Mouse (Mus musculus) ES-Bruce4 (cell line): ENCODE results near the gene Tcp11l1.

ENCODE experiments used
- CTCF ChIP-seq: IDR thresholded peaks from one replicate; pipeline ENCODE4 v1.8.1; 2011; ENCODE audit warnings: low read depth, low read length
- EP300 ChIP-seq: IDR thresholded peaks from 2 replicates; pipeline ENCODE4 v1.6.1; 2011; ENCODE audit warnings: low read depth, low read length; ENCODE audit not compliant: insufficient read depth
- POLR2A ChIP-seq: IDR thresholded peaks from one replicate; pipeline ENCODE4 v1.8.1; 2011; ENCODE audit warnings: low read length; ENCODE audit not compliant: insufficient read depth

GRCm38 (mm10) chr2:104716279-104716678, 4.3 kb upstream of the Tcp11l1 start, which contains the start of gene Pin1rt1:
- no peak for TF ChIP-seq CTCF
- no peak for TF ChIP-seq POLR2A
- no peak for TF ChIP-seq EP300
